In the genomic region with DNA sequence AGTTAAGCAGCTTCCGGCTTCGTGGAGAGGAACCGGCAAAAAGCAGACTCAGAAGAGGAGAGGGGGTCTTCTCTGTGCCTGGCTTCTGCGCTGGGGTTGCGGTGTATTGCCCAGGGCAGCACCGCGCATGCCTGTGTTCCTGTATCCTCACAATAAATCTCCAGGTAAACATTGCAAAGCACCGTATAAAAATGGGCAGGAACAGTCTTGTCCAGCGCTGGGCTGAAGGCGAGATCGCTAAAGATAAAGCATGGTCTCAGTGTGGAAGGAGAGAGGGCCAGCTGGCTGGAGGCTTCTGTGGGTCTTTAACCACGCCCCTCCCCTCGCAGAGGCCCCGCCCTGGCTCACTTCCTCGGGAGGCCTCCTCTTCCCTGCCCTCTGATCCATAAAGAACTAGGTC, we compare ENCODE assay signal across 8 mouse cellular contexts.
DNase-seq lines count a peak whose midpoint lies in the region; ATAC-seq and TF ChIP-seq lines count a peak whose summit lies in the region.

No protein-coding gene starts in this region.

- H3K4me1 ChIP-seq in embryonic facial prominence, embryonic 15.5 days, result peaks cover 5% of the 10 kb centered on the region
- peaks cover 18% of the 10 kb centered on the region for H3K4me1 ChIP-seq in hindbrain, embryonic 13.5 days (replicated peaks)
- H3K4me1 ChIP-seq in limb, embryonic 14.5 days (ENCODE audit: control insufficient read depth, insufficient read depth, low read length), result peaks cover 13% of the 10 kb centered on the region
- H3K4me1 ChIP-seq in midbrain, embryonic 14.5 days (ENCODE audit: control insufficient read depth, insufficient read depth, low read length), result 0 out of 2 replicates have a peak, but pooled peaks cover 10% of the 10 kb centered on the region

- peak overlapping the region; percentile 31 for H3K4me3 ChIP-seq in embryonic facial prominence, embryonic 15.5 days (replicated peaks)
- peak overlapping the region; percentile 39 for H3K4me3 ChIP-seq in hindbrain, embryonic 13.5 days
- H3K4me3 ChIP-seq in limb, embryonic 14.5 days (replicated peaks; ENCODE audit: low read length), result peak overlapping the region; percentile 34
- H3K4me3 ChIP-seq in midbrain, embryonic 14.5 days (replicated peaks; ENCODE audit: low read depth, low read length), result peak overlapping the region; percentile 26

- peak overlapping the region; percentile 62 for H3K4me2 ChIP-seq in embryonic facial prominence, embryonic 15.5 days (replicated peaks)
- H3K4me2 ChIP-seq in hindbrain, embryonic 13.5 days, result peak overlapping the region; percentile 65
- H3K4me2 ChIP-seq in limb, embryonic 14.5 days (replicated peaks; ENCODE audit: low read depth, low read length, severe bottlenecking), result peak overlapping the region; percentile 62
- H3K4me2 ChIP-seq in midbrain, embryonic 14.5 days (ENCODE audit: low read length), result peak overlapping the region; percentile 56

- TF ChIP-seq POLR2A in limb, embryonic 14.5 days (IDR thresholded peaks at IDR 0.05; ENCODE audit: borderline replicate concordance, extremely low read depth, insufficient read depth, insufficient read length), result no peak

- no peaks in the 10 kb centered on the region for H3K36me3 ChIP-seq in embryonic facial prominence, embryonic 15.5 days
- no peaks in the 10 kb centered on the region for H3K36me3 ChIP-seq in hindbrain, embryonic 13.5 days
- H3K36me3 ChIP-seq in limb, embryonic 14.5 days (ENCODE audit: control insufficient read depth, insufficient read depth, low read length), result no peaks in the 10 kb centered on the region
- H3K36me3 ChIP-seq in midbrain, embryonic 14.5 days (ENCODE audit: control insufficient read depth, insufficient read depth, low read length), result no peaks in the 10 kb centered on the region

- no peak overlapping the region for H3K27ac ChIP-seq in embryonic facial prominence, embryonic 15.5 days (replicated peaks)
- peak overlapping the region; percentile 52 for H3K27ac ChIP-seq in hindbrain, embryonic 13.5 days
- no peak overlapping the region for H3K27ac ChIP-seq in limb, embryonic 14.5 days (replicated peaks; ENCODE audit: low read depth, low read length)
- H3K27ac ChIP-seq in midbrain, embryonic 14.5 days (replicated peaks; ENCODE audit: low read depth, low read length), result no peak overlapping the region

- peak; percentile 10 for DNase-seq in right cerebral cortex, postnatal 4 days
- no peak for DNase-seq in right cerebral cortex, postnatal 25 days
- peak; percentile 37 for DNase-seq in limb, embryonic 14.5 days (ENCODE audit: low spot score)
- DNase-seq in midbrain, embryonic 14.5 days, result peak; percentile 56
- DNase-seq in urinary bladder, postnatal 4 days (ENCODE audit: low spot score in 2 of 2), result peak; percentile 54 to 70
- no peak for DNase-seq in natural killer cell, adult 2 months (ENCODE audit: low spot score in 2 of 2)

- no peak overlapping the region for H3K9ac ChIP-seq in embryonic facial prominence, embryonic 15.5 days
- peak overlapping the region; percentile 63 for H3K9ac ChIP-seq in hindbrain, embryonic 13.5 days
- 0 out of 2 replicates have a peak overlapping the region, but pooled peaks have one; percentile 34 for H3K9ac ChIP-seq in limb, embryonic 14.5 days (ENCODE audit: low read depth, low read length, severe bottlenecking)
- peak overlapping the region; percentile 25 for H3K9ac ChIP-seq in midbrain, embryonic 14.5 days (replicated peaks; ENCODE audit: low read length)

- no peak; the same call in 1 of the 2 replicates for ATAC-seq in embryonic facial prominence, embryonic 15.5 days (ENCODE audit: insufficient number of reproducible peaks, low FRiP score, low TSS enrichment, low read depth)
- peak; percentile 75 for ATAC-seq in hindbrain, embryonic 13.5 days (ENCODE audit: low FRiP score)
- no peak for ATAC-seq in limb, embryonic 14.5 days (ENCODE audit: low FRiP score, low read depth)
- ATAC-seq in midbrain, embryonic 14.5 days (ENCODE audit: low FRiP score, low TSS enrichment), result peak; percentile 51; the same call in 1 of the 2 replicates

- WGBS in embryonic facial prominence, embryonic 15.5 days, result 2% methylated on average over 15 of the region's 15 CpGs
- 2% methylated on average over 15 of the region's 15 CpGs for WGBS in hindbrain, embryonic 13.5 days
- WGBS in limb, embryonic 14.5 days, result 2% methylated on average over 15 of the region's 15 CpGs
- under 1% methylated on average over 15 of the region's 15 CpGs for WGBS in midbrain, embryonic 14.5 days

- H3K27me3 ChIP-seq in embryonic facial prominence, embryonic 15.5 days, result peaks cover 5% of the 10 kb centered on the region
- H3K27me3 ChIP-seq in hindbrain, embryonic 13.5 days, result peaks cover 20% of the 10 kb centered on the region
- peaks cover 7% of the 10 kb centered on the region; the same call in 1 of the 2 replicates for H3K27me3 ChIP-seq in limb, embryonic 14.5 days (ENCODE audit: control insufficient read depth, insufficient read depth, low read length)
- peaks cover 11% of the 10 kb centered on the region for H3K27me3 ChIP-seq in midbrain, embryonic 14.5 days (ENCODE audit: control insufficient read depth, insufficient read depth, low read length)

- H3K9me3 ChIP-seq in embryonic facial prominence, embryonic 15.5 days (replicated peaks), result no peaks in the 10 kb centered on the region
- H3K9me3 ChIP-seq in hindbrain, embryonic 13.5 days, result no peaks in the 10 kb centered on the region
- no peaks in the 10 kb centered on the region for H3K9me3 ChIP-seq in limb, embryonic 14.5 days (ENCODE audit: control insufficient read depth, low read length)
- no peaks in the 10 kb centered on the region for H3K9me3 ChIP-seq in midbrain, embryonic 14.5 days (ENCODE audit: control insufficient read depth, low read length)

Comparison
In these comparisons a context has a peak if more than half of its experiments do, and no peak if none do; other contexts are left out.
1. DNase-seq: peak in right cerebral cortex, postnatal 4 days (single experiment), limb, embryonic 14.5 days (single experiment), midbrain, embryonic 14.5 days (single experiment) and urinary bladder, postnatal 4 days (2 of 2); none in right cerebral cortex, postnatal 25 days (single experiment) and natural killer cell, adult 2 months (0 of 2).
2. ATAC-seq: peak in hindbrain, embryonic 13.5 days (single experiment) and midbrain, embryonic 14.5 days (single experiment); none in embryonic facial prominence, embryonic 15.5 days (single experiment) and limb, embryonic 14.5 days (single experiment).
3. Peak in every context shown above with its lines, with median percentiles within 50 percentile points of each other: H3K4me2 ChIP-seq and H3K4me3 ChIP-seq.